Mouse (Mus musculus): ENCODE measurements at regions not wholly inside any gene's neighbourhood (a gene's known extent, or its start where the extent isn't known, plus 50 kb on each side); places are given as distances from the start of the nearest gene placed in this dataset.

DNA sequence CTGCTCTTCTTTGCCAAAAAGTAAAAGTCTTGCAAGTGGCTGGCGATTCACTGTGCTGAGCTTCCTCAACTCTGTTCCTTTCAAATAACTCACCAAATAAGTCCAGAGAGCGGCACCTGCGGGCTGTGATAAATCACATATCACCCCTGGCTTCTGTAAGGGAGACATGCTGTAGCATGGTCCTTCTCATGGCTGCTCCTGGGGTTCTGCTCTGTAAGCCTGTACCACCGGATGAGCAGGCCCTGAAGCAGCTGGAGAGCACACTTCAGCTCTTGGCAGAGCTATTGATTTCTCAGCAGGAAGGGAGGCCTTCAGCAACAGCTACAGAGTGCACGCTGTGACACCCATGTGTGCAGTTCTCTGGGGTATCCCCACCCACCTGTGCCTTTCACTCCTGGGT lies 101.5 kb upstream of the Ufm1 start:
- TF ChIP-seq CTCF (IDR thresholded peaks at IDR 0.05; ENCODE audit: control insufficient read depth, insufficient read depth, insufficient read length) = no peak
- TF ChIP-seq MAX (IDR thresholded peaks at IDR 0.05) = no peak
- no peak for TF ChIP-seq CEBPB (IDR thresholded peaks at IDR 0.05; ENCODE audit: low read depth)
- no peak for TF ChIP-seq FOSL1 (IDR thresholded peaks at IDR 0.05; ENCODE audit: insufficient read depth, low read length, poor library complexity, severe bottlenecking)
- TF ChIP-seq MYOG (IDR thresholded peaks at IDR 0.05; ENCODE audit: control insufficient read depth, extremely low read depth, insufficient read length) = no peak
- no peak for TF ChIP-seq USF1 (IDR thresholded peaks at IDR 0.05; ENCODE audit: low read depth)
